Mouse (Mus musculus) liver, embryonic 14.5 days (tissue): ENCODE data around the gene Ripply3.
"Not testable (repeated sequence)": the region's sequence is repeated elsewhere in the genome, so short reads cannot be mapped to it uniquely, and the experiment has no call there.

ENCODE experiments used
- CTCF ChIP-seq: IDR thresholded peaks from 2 replicates; pipeline ENCODE4 v1.5.1; 2016; ENCODE audit warnings: antibody characterized with exemption, low read depth, control low read depth
- EP300 ChIP-seq: IDR thresholded peaks from 2 replicates; pipeline ENCODE4 v1.6.1; 2016; ENCODE audit warnings: antibody characterized with exemption, low read depth

DNA sequence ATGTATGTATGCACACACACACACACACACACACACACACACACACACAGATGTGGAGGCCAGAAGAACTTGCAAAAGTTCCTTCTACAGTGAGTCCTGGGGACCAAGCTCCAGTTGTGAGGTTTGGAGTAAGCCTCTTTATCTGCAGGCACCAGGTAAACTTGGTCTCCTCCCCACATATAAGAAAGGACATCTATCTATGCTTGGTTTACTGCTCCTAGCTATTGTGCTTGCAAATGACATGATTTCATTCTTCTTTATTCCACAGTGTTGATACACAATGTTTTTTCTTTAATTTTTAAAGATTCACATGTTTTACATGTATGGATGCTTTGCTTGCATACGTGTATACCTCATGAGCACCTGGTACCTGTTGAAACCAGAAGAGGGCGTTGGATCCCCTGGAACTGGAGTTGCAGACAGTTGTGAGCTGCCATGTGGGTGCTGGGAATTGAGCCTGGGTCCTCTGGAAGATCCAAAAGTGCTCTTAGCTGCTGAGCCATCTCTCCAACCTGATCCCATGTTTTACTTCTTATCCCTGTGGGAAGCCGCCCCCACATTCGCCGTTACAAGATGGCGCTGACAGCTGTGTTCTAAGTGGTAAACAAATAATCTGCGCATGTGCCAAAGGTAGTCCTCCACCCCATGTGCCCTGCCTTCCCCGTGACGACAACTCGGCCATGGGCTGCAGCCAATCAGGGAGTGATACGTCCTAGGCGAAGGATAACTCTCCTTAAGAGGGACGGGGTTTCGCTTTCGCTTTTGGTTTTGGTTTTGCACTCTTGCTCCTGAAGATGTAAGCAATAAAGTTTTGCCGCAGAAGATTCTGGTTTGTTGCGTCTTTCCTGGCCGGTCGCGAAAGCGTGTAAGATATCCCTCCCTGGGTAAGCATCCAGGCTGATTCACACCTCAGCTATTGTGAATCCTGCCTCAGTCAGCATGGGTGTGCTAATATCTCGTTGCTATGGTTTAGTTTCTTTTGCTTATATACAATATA lies 11.2 kb downstream of the Ripply3 start:
- TF ChIP-seq CTCF, EP300: not testable (repeated sequence)
